Mouse (Mus musculus) embryonic facial prominence, embryonic 13.5 days (tissue): ENCODE measurements at regions not wholly inside any gene's neighbourhood (a gene's known extent, or its start where the extent isn't known, plus 50 kb on each side); places are given as distances from the start of the nearest gene placed in this dataset.

Experiments
- ATAC-seq: fragments of 200-750 bp; cut with Nextera tagmentation; 2 replicates; pipeline ENCODE4 v1.8.0; 2017; ENCODE audit warnings: low read depth; ENCODE audit not compliant: insufficient number of reproducible peaks, insufficient read depth, low FRiP score, low TSS enrichment
- H3K27ac ChIP-seq: fragments of 300-500 bp; sonication (generic); 2 replicates; pipeline ENCODE4 v1.5.1; 2015; ENCODE audit warnings: moderate library complexity, mild to moderate bottlenecking, inconsistent platforms
- H3K27me3 ChIP-seq: fragments of 300-500 bp; sonication (generic); 2 replicates; pipeline ENCODE4 v1.6.1; 2015; ENCODE audit warnings: mild to moderate bottlenecking, inconsistent platforms
- H3K36me3 ChIP-seq: fragments of 300-500 bp; sonication (generic); 2 replicates; pipeline ENCODE4 v1.6.1; 2015; ENCODE audit warnings: mild to moderate bottlenecking, inconsistent platforms
- H3K4me1 ChIP-seq: fragments of 300-500 bp; sonication (generic); 2 replicates; pipeline ENCODE4 v1.6.1; 2015; ENCODE audit warnings: inconsistent platforms
- H3K4me2 ChIP-seq: fragments of 300-500 bp; sonication (generic); 2 replicates; pipeline ENCODE4 v1.6.1; 2015; ENCODE audit warnings: moderate library complexity, mild to moderate bottlenecking, inconsistent platforms
- H3K4me3 ChIP-seq: fragments of 300-500 bp; sonication (generic); 2 replicates; pipeline ENCODE4 v1.5.1; 2015; ENCODE audit warnings: mild to moderate bottlenecking, inconsistent platforms
- H3K9ac ChIP-seq: fragments of 300-500 bp; sonication (generic); 2 replicates; pipeline ENCODE4 v1.6.1; 2015; ENCODE audit warnings: mild to moderate bottlenecking, inconsistent platforms
- H3K9me3 ChIP-seq: fragments of 300-500 bp; sonication (generic); 2 replicates; pipeline ENCODE4 v1.6.1; 2016; ENCODE audit warnings: inconsistent platforms
- WGBS: fragments of 180-500 bp; shearing (Covaris S2); methylation state at CpG from one replicate; pipeline ENCODE4 v1.1.7; 2015; ENCODE audit warnings: mixed read lengths; 5-methylcytosine and 5-hydroxymethylcytosine counted together

GRCm38 (mm10) chr4:31603776-31604175, 360.1 kb upstream of the Map3k7 start:
- H3K36me3 ChIP-seq = no peaks in the 10 kb centered on the region
- no peaks in the 10 kb centered on the region for H3K27me3 ChIP-seq
- H3K9ac ChIP-seq = no peak overlapping the region
- 92% methylated on average over 2 of the region's 2 CpGs for WGBS
- H3K4me2 ChIP-seq = no peak overlapping the region
- peaks cover 10% of the 10 kb centered on the region; the same call in 1 of the 2 replicates for H3K4me1 ChIP-seq
- no peaks in the 10 kb centered on the region for H3K9me3 ChIP-seq
- ATAC-seq = no peak
- no peak overlapping the region for H3K27ac ChIP-seq
- no peak overlapping the region for H3K4me3 ChIP-seq

- 52% methylated on average over 8 of the region's 8 CpGs for WGBS
- no peak for ATAC-seq
- Histone ChIP-seq H3K9me3 (no peaks in the 10 kb centered on the region), H3K36me3 (no peaks in the 10 kb centered on the region), H3K27me3 (no peaks in the 10 kb centered on the region), H3K27ac (no peak overlapping the region), H3K4me2 (no peak overlapping the region), H3K4me3 (no peak overlapping the region), H3K4me1 (peaks cover 16% of the 10 kb centered on the region), H3K9ac (no peak overlapping the region)
These were observed 355.1 kb upstream of the Map3k7 start for GRCm38 (mm10) chr4:31608811-31609210.

- H3K9me3 ChIP-seq = no peaks in the 10 kb centered on the region
- no peaks in the 10 kb centered on the region for H3K27me3 ChIP-seq
- H3K36me3 ChIP-seq = no peaks in the 10 kb centered on the region
- H3K4me1 ChIP-seq = peaks cover 17% of the 10 kb centered on the region
- H3K4me3 ChIP-seq = no peak overlapping the region
- ATAC-seq = no peak
- H3K4me2 ChIP-seq = no peak overlapping the region
- H3K9ac ChIP-seq = no peak overlapping the region
- WGBS = 51% methylated on average over 6 of the region's 6 CpGs
- H3K27ac ChIP-seq = no peak overlapping the region
These were observed 354.3 kb upstream of the Map3k7 start for GRCm38 (mm10) chr4:31609559-31609958.

- peak overlapping the region; percentile 26 for H3K4me2 ChIP-seq
These were observed 351.6 kb upstream of the Map3k7 start for GRCm38 (mm10) chr4:31612147-31612824.

GRCm38 (mm10) chr4:31612825-31613514, 350.9 kb upstream of the Map3k7 start:
- Histone ChIP-seq H3K4me1 (peaks cover 21% of the 10 kb centered on the region), H3K27ac (peak overlapping the region; percentile 44; the same call in 1 of the 2 replicates), H3K27me3 (no peaks in the 10 kb centered on the region), H3K9ac (no peak overlapping the region), H3K9me3 (no peaks in the 10 kb centered on the region), H3K4me3 (no peak overlapping the region), H3K4me2 (peak overlapping the region; percentile 26), H3K36me3 (no peaks in the 10 kb centered on the region)
- 26% methylated on average over 9 of the region's 9 CpGs for WGBS
- no peak for ATAC-seq

More at GRCm38 (mm10) chr4:31612147-31612824, 351.6 kb upstream of the Map3k7 start:
- H3K9me3 ChIP-seq = no peaks in the 10 kb centered on the region
- no peak overlapping the region for H3K4me3 ChIP-seq
- peak overlapping the region; percentile 44; the same call in 1 of the 2 replicates for H3K27ac ChIP-seq
- no peaks in the 10 kb centered on the region for H3K27me3 ChIP-seq
- peaks cover 17% of the 10 kb centered on the region for H3K4me1 ChIP-seq
- H3K9ac ChIP-seq = no peak overlapping the region
- no peaks in the 10 kb centered on the region for H3K36me3 ChIP-seq
- 16% methylated on average over 8 of the region's 8 CpGs for WGBS
- ATAC-seq = 0 out of 2 replicates have a peak, but pooled peaks have one; percentile 67

GRCm38 (mm10) chr4:31617572-31617971, 346.3 kb upstream of the Map3k7 start:
- no peak overlapping the region for H3K4me3 ChIP-seq
- H3K9me3 ChIP-seq = no peaks in the 10 kb centered on the region
- WGBS = 68% methylated on average over 7 of the region's 7 CpGs
- no peak overlapping the region for H3K4me2 ChIP-seq
- no peak for ATAC-seq
- H3K27me3 ChIP-seq = no peaks in the 10 kb centered on the region
- peaks cover 18% of the 10 kb centered on the region for H3K4me1 ChIP-seq
- no peak overlapping the region for H3K9ac ChIP-seq
- no peak overlapping the region for H3K27ac ChIP-seq
- H3K36me3 ChIP-seq = no peaks in the 10 kb centered on the region

GRCm38 (mm10) chr4:31618026-31618425, 345.9 kb upstream of the Map3k7 start:
- H3K9me3 ChIP-seq = no peaks in the 10 kb centered on the region
- H3K4me2 ChIP-seq = no peak overlapping the region
- WGBS = 52% methylated on average over 4 of the region's 4 CpGs
- H3K9ac ChIP-seq = no peak overlapping the region
- no peak for ATAC-seq
- no peak overlapping the region for H3K27ac ChIP-seq
- H3K4me3 ChIP-seq = no peak overlapping the region
- H3K4me1 ChIP-seq = peaks cover 14% of the 10 kb centered on the region
- no peaks in the 10 kb centered on the region for H3K36me3 ChIP-seq
- H3K27me3 ChIP-seq = no peaks in the 10 kb centered on the region

- no peak overlapping the region for H3K4me3 ChIP-seq
- WGBS = 98% methylated on average over 2 of the region's 2 CpGs
- no peaks in the 10 kb centered on the region for H3K36me3 ChIP-seq
- no peaks in the 10 kb centered on the region for H3K9me3 ChIP-seq
- no peak overlapping the region for H3K9ac ChIP-seq
- H3K27ac ChIP-seq = no peak overlapping the region
- no peak for ATAC-seq
- H3K4me1 ChIP-seq = 0 out of 2 replicates have a peak, but pooled peaks cover 5% of the 10 kb centered on the region
- H3K27me3 ChIP-seq = no peaks in the 10 kb centered on the region
- H3K4me2 ChIP-seq = no peak overlapping the region
These were observed 342.7 kb upstream of the Map3k7 start for GRCm38 (mm10) chr4:31621205-31621604.

GRCm38 (mm10) chr4:31627053-31627452, 336.8 kb upstream of the Map3k7 start:
- 51% methylated on average over 3 of the region's 3 CpGs for WGBS
- no peak overlapping the region for H3K27ac ChIP-seq
- 0 out of 2 replicates have a peak, but pooled peaks cover 4% of the 10 kb centered on the region for H3K4me1 ChIP-seq
- no peak for ATAC-seq
- H3K4me3 ChIP-seq = no peak overlapping the region
- no peaks in the 10 kb centered on the region for H3K27me3 ChIP-seq
- no peaks in the 10 kb centered on the region for H3K9me3 ChIP-seq
- H3K4me2 ChIP-seq = no peak overlapping the region
- H3K9ac ChIP-seq = no peak overlapping the region
- H3K36me3 ChIP-seq = no peaks in the 10 kb centered on the region

- H3K36me3 ChIP-seq = no peaks in the 10 kb centered on the region
- no peak overlapping the region for H3K4me3 ChIP-seq
- no peak overlapping the region for H3K9ac ChIP-seq
- no peak overlapping the region for H3K27ac ChIP-seq
- no peak overlapping the region for H3K4me2 ChIP-seq
- H3K27me3 ChIP-seq = no peaks in the 10 kb centered on the region
- no peak for ATAC-seq
- 0 out of 2 replicates have a peak, but pooled peaks cover 4% of the 10 kb centered on the region for H3K4me1 ChIP-seq
- no peaks in the 10 kb centered on the region for H3K9me3 ChIP-seq
- WGBS = 87% methylated on average over 10 of the region's 10 CpGs
These were observed 336.1 kb upstream of the Map3k7 start for GRCm38 (mm10) chr4:31627777-31628176.

GRCm38 (mm10) chr4:31638564-31638963, 325.3 kb upstream of the Map3k7 start:
- no peak overlapping the region for H3K4me2 ChIP-seq
- 91% methylated on average over 6 of the region's 6 CpGs for WGBS
- H3K4me3 ChIP-seq = no peak overlapping the region
- H3K27me3 ChIP-seq = no peaks in the 10 kb centered on the region
- no peaks in the 10 kb centered on the region for H3K9me3 ChIP-seq
- H3K36me3 ChIP-seq = no peaks in the 10 kb centered on the region
- no peak for ATAC-seq
- no peak overlapping the region for H3K9ac ChIP-seq
- 0 out of 2 replicates have a peak, but pooled peaks cover 4% of the 10 kb centered on the region for H3K4me1 ChIP-seq
- no peak overlapping the region for H3K27ac ChIP-seq

- peak; percentile 78 for ATAC-seq
These were observed 321.7 kb upstream of the Map3k7 start for GRCm38 (mm10) chr4:31642161-31642560.

More at GRCm38 (mm10) chr4:31642161-31642560, 321.7 kb upstream of the Map3k7 start:
- Histone ChIP-seq H3K4me2 (peak overlapping the region; percentile 26; the same call in 1 of the 2 replicates), H3K4me3 (no peak overlapping the region), H3K36me3 (no peaks in the 10 kb centered on the region), H3K27ac (no peak overlapping the region), H3K9me3 (no peaks in the 10 kb centered on the region), H3K9ac (no peak overlapping the region), H3K27me3 (no peaks in the 10 kb centered on the region), H3K4me1 (0 out of 2 replicates have a peak, but pooled peaks cover 4% of the 10 kb centered on the region)
- 40% methylated on average over 9 of the region's 9 CpGs for WGBS
